Mouse (Mus musculus) cerebellum, adult 2 months (tissue): ENCODE measurements at regions not wholly inside any gene's neighbourhood (a gene's known extent, or its start where the extent isn't known, plus 50 kb on each side); places are given as distances from the start of the nearest gene placed in this dataset.

Experiments used
- CTCF ChIP-seq: fragments of 200-500 bp; IDR thresholded peaks from 2 replicates; pipeline ENCODE4 v1.5.1; 2011; ENCODE audit warnings: low read depth, mild to moderate bottlenecking, control low read depth, low read length, moderate library complexity, borderline replicate concordance; ENCODE audit not compliant: insufficient read depth
- POLR2A ChIP-seq: fragments of 200-500 bp; IDR thresholded peaks from 2 replicates; pipeline ENCODE4 v1.6.1; 2011; ENCODE audit warnings: low read length, control low read depth, borderline replicate concordance; ENCODE audit not compliant: insufficient read depth

DNA sequence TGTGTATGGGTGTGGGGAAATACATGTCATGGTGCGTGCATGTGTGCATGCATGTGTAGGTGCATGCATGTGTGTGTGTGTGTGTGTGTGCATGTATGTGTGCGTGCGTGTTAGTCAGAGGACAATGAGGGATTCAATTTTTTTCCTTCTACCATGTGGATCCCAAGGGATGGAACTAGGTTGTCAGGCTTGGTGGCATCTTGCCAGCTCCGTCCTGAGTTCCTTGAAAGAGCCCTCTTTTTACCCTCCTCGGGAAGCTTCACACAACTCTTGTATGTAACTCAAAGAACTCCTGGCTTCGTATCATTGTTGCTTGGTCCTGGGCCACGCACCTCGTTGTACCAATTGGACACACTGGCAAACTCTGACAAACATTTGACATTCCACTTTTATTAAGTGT, 183.0 kb downstream of the Tle3 start:
- TF ChIP-seq POLR2A (no peak), CTCF (no peak)
